Mouse (Mus musculus) erythroblast, embryonic 14.5 days (primary cell): Measurements from ENCODE around the gene Bace2. TPM values are rescaled to one million over a fixed set of nuclear protein-coding genes. Genes with fewer than 3 reads are reported as not detected.

ENCODE experiments used
- H3K27me3 ChIP-seq: 2 replicates; pipeline ENCODE4 v1.6.1; 2012; ENCODE audit warnings: inconsistent platforms; ENCODE audit not compliant: control insufficient read depth
- H3K36me3 ChIP-seq: 2 replicates; pipeline ENCODE4 v1.6.1; 2012; ENCODE audit warnings: mild to moderate bottlenecking, inconsistent platforms; ENCODE audit not compliant: control insufficient read depth
- H3K4me1 ChIP-seq: 2 replicates; pipeline ENCODE4 v1.6.1; 2012; ENCODE audit warnings: inconsistent platforms; ENCODE audit not compliant: control insufficient read depth
- H3K4me3 ChIP-seq: replicated peaks from 2 replicates; pipeline ENCODE3; 2012; ENCODE audit warnings: moderate library complexity, mild to moderate bottlenecking, inconsistent platforms
- H3K9me3 ChIP-seq: 2 replicates; pipeline ENCODE4 v1.6.1; 2012; ENCODE audit warnings: low read length, inconsistent platforms, mixed read lengths; ENCODE audit not compliant: control insufficient read depth
- GATA1 ChIP-seq: IDR thresholded peaks from 2 replicates; pipeline ENCODE4 v1.6.1; 2012; ENCODE audit warnings: low read length, inconsistent platforms, mixed read lengths
- TAL1 ChIP-seq: IDR thresholded peaks from 3 replicates; pipeline ENCODE4 v1.6.1; 2012; ENCODE audit warnings: low read length, inconsistent platforms, mixed read lengths
- polyA plus RNA-seq: library from polyadenylated mRNA; stranded (reverse); fragments of >175 nt; gene quantifications from 2 replicates; pipeline ENCODE4 v1.2.3, GENCODE M21; 2012

Bace2 gene
- polyA plus RNA-seq, 1 experiment, result not detected

DNA sequence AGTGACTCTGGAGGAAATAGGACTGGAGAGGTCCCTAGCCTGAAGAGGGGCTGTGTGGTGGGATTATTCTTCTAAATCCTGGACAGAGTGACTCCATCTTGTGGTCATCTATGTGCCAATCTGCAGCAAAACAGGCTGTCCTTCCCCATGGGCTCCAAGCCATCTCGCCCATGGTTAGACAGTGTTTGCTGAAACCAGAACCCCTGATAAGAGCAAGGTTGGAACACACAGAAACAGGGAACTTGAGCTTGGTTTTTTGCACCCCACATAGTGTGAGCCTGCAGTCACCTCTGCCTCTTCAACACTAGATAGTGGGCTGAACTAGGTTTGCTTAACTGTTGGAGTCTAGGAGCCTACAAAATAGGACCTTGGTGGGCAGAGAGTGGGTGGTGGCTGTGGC, 120.0 kb downstream of the Bace2 start:
- H3K36me3 ChIP-seq, result no peaks in the 10 kb centered on the region
- TF ChIP-seq TAL1 (no peak), GATA1 (no peak)
- no peaks in the 10 kb centered on the region for H3K9me3 ChIP-seq
- H3K27me3 ChIP-seq, result no peaks in the 10 kb centered on the region
- H3K4me3 ChIP-seq, result no peak overlapping the region
- H3K4me1 ChIP-seq, result no peaks in the 10 kb centered on the region

DNA sequence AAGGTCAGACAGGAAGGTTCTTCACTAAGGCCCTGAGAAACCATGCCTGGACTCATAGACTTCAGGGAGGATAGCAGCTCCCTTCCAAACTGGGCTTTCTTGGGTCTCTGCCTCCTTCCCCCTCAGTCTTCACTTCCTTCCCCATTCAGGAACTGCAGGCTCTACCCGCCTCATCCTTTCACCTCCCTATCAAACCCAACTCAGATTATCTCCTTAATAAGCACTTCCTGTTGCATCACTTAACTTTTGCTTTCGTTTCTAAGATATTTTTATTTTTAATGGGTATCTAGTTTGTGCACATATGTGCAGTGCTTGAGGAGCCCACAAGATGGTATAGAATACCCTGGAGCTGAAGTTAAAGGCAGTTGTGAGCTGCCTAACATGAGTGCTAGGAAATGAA, 122.1 kb downstream of the Bace2 start:
- no peaks in the 10 kb centered on the region for H3K27me3 ChIP-seq
- H3K36me3 ChIP-seq, result no peaks in the 10 kb centered on the region
- no peaks in the 10 kb centered on the region for H3K4me1 ChIP-seq
- TF ChIP-seq TAL1 (no peak), GATA1 (no peak)
- no peaks in the 10 kb centered on the region for H3K9me3 ChIP-seq
- H3K4me3 ChIP-seq, result no peak overlapping the region

DNA sequence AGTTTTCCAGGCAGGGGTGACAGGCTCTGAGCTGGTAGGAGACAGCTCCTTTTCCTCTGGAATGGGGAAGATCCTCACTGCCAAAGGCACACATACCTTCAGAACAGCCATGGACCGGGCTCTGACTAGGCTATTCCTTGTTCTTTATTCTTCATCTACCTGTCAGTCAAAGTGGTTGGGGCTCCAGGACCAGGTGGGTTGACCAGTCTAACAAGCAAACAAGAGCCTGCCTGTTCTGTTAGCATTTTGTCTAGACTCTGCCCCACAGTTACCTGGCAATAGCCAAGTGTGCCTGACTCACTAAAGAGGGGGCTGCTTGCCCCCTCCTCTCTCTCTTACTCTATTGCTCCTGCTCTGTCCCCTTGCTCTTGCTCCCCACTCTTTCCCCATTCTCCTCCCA, 135.8 kb downstream of the Bace2 start:
- Histone ChIP-seq H3K4me1 (no peaks in the 10 kb centered on the region), H3K36me3 (no peaks in the 10 kb centered on the region), H3K4me3 (no peak overlapping the region), H3K27me3 (no peaks in the 10 kb centered on the region), H3K9me3 (no peaks in the 10 kb centered on the region)
- no peak for TF ChIP-seq TAL1
- TF ChIP-seq GATA1, result no peak

Other genes with a start within 250 kb of the Bace2 start
- gene Dscam, start 186.0 kb upstream of the Bace2 start, polyA plus RNA-seq, result not detected in 2 replicates
- not detected in 2 replicates for gene Mx1, start 106.2 kb downstream of the Bace2 start, polyA plus RNA-seq
- gene Fam3b, start 158.1 kb downstream of the Bace2 start, polyA plus RNA-seq, result 0.08 TPM in 1 of 2 replicates, not detected in the other